Mouse (Mus musculus) embryonic facial prominence, embryonic 11.5 days (tissue): ENCODE results near the gene Nox3. TPM values are rescaled to one million over a fixed set of nuclear protein-coding genes. Genes with fewer than 3 reads are reported as not detected.

Experiments used
- ATAC-seq: fragments of 200-750 bp; cut with Nextera tagmentation; replicated peaks from 2 replicates; pipeline ENCODE4 v1.8.0; 2017; ENCODE audit warnings: low read depth; ENCODE audit not compliant: insufficient number of reproducible peaks, low FRiP score, low TSS enrichment
- DNase-seq: peaks from one replicate; pipeline ENCODE4 v3.0.0-alpha.2; 2015; ENCODE audit warnings: low spot score
- H3K27ac ChIP-seq: fragments of 300-500 bp; sonication (generic); replicated peaks from 2 replicates; pipeline ENCODE4 v1.5.1; 2014; ENCODE audit warnings: mild to moderate bottlenecking, low read depth, low read length, control low read depth
- H3K27me3 ChIP-seq: fragments of 300-500 bp; sonication (generic); 2 replicates; pipeline ENCODE4 v1.6.1; 2014; ENCODE audit warnings: mild to moderate bottlenecking, low read length, moderate library complexity, mixed read lengths; ENCODE audit not compliant: control insufficient read depth, insufficient read depth
- H3K36me3 ChIP-seq: fragments of 300-500 bp; sonication (generic); replicated peaks from 2 replicates; pipeline ENCODE4 v1.6.1; 2014; ENCODE audit warnings: low read depth, mild to moderate bottlenecking, low read length, moderate library complexity, mixed read lengths; ENCODE audit not compliant: control insufficient read depth, insufficient read depth
- H3K4me1 ChIP-seq: fragments of 300-500 bp; sonication (generic); 2 replicates; pipeline ENCODE4 v1.6.1; 2014; ENCODE audit warnings: low read length, mixed read lengths; ENCODE audit not compliant: control insufficient read depth, insufficient read depth
- H3K4me2 ChIP-seq: fragments of 300-500 bp; sonication (generic); 2 replicates; pipeline ENCODE4 v1.6.1; 2014; ENCODE audit warnings: low read depth, mild to moderate bottlenecking, control low read depth, low read length, moderate library complexity
- H3K4me3 ChIP-seq: fragments of 300-500 bp; sonication (generic); 2 replicates; pipeline ENCODE4 v1.5.1; 2014; ENCODE audit warnings: low read depth, low read length, control low read depth
- H3K9ac ChIP-seq: fragments of 300-500 bp; sonication (generic); replicated peaks from 2 replicates; pipeline ENCODE4 v1.6.1; 2014; ENCODE audit warnings: mild to moderate bottlenecking, control low read depth, low read length
- H3K9me3 ChIP-seq: fragments of 300-500 bp; sonication (generic); replicated peaks from 2 replicates; pipeline ENCODE4 v1.6.1; 2016; ENCODE audit warnings: mild to moderate bottlenecking, low read length, inconsistent platforms, mixed read lengths; ENCODE audit not compliant: control insufficient read depth
- WGBS: fragments of 180-500 bp; shearing (Covaris S2); extraction: QIAGEN DNeasy Blood & Tissue Kit; methylation state at CpG from one replicate; pipeline ENCODE4 v1.1.7; 2014; 5-methylcytosine and 5-hydroxymethylcytosine counted together
- polyA plus RNA-seq: library from polyadenylated mRNA; unstranded; fragments of >200 nt; fragmentation: Nextera tagmentation; extraction: Ambion mirVana; gene quantifications from 2 replicates; pipeline ENCODE4 v1.2.1, GENCODE M21; 2014

Gene Nox3
- polyA plus RNA-seq, 1 experiment from 2014 or later, result not detected

DNA sequence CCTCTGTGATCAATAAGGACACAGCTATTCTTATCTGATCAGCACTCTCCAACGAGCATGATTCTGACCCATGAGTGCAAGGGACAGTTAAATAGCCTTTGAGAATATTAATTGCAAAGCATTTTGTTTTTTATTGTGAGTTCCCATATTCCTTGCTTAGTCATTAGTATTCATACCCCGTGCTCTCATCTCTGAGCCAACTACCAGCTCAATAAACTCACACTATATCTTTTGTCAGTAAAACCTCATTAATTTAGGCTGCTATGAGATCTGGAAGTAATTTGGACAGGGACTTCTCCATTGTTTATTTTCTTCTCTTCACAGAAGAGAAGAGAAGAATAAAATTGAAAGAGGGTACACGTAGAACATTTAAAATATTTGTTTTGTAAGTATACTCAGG is 12.4 kb downstream of the Nox3 start:
- 47% methylated on average over 3 of the region's 3 CpGs for whole genome bisulfite sequencing
- Histone ChIP-seq H3K9ac (no peak overlapping the region), H3K9me3 (no peaks in the 10 kb centered on the region), H3K4me3 (no peak overlapping the region), H3K27me3 (no peaks in the 10 kb centered on the region), H3K27ac (no peak overlapping the region), H3K36me3 (no peaks in the 10 kb centered on the region), H3K4me2 (no peak overlapping the region), H3K4me1 (no peaks in the 10 kb centered on the region)
- DNase-seq (no peak), ATAC-seq (no peak)

DNA sequence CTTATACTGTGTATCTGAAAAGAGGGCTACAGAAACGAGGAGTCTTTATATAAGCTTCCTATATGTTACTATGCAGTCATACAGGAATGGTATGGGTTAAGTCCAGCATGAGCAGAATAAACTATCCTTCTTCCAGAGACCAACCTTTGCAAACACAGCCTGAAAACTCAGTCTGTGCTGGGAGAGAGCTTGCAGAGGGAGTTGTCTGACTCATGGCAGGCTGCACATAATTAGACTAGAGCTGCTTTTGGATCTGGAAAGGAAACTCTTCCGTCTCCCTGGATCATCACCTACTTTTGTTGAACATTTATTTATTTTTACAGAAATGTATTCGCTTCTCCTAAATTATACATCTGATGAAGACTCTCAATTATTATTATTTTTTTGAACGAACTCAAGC is 26.8 kb downstream of the Nox3 start:
- ATAC-seq, result no peak
- DNase-seq, result no peak
- Histone ChIP-seq H3K4me3 (no peak overlapping the region), H3K4me2 (no peak overlapping the region), H3K9ac (no peak overlapping the region), H3K9me3 (no peaks in the 10 kb centered on the region), H3K36me3 (no peaks in the 10 kb centered on the region), H3K27ac (no peak overlapping the region), H3K27me3 (no peaks in the 10 kb centered on the region), H3K4me1 (no peaks in the 10 kb centered on the region)
- 75% methylated on average over 4 of the region's 4 CpGs for WGBS

DNA sequence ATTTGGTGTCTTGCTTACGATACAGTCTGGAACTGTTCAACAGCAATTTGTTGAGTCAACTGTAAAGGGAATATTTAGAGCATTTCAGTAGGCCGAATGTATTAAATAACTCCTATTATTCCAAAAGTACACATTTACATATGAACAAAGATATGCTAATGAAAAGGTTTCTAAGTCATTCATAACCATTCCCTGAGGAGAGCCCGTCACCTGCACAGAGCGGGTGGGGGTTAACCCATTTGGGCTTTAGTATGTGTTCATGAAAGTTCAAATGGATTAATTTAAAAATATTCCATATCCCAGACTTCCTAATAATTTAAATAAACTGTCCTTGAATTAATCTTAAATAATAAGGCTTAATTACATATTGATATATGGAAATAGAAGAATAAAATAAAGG is 28.8 kb downstream of the Nox3 start:
- 92% methylated on average over 4 of the region's 4 CpGs for WGBS
- Histone ChIP-seq H3K4me1 (no peaks in the 10 kb centered on the region), H3K9ac (no peak overlapping the region), H3K4me3 (no peak overlapping the region), H3K36me3 (no peaks in the 10 kb centered on the region), H3K27me3 (no peaks in the 10 kb centered on the region), H3K9me3 (no peaks in the 10 kb centered on the region), H3K27ac (no peak overlapping the region), H3K4me2 (no peak overlapping the region)
- ATAC-seq (no peak), DNase-seq (no peak)

DNA sequence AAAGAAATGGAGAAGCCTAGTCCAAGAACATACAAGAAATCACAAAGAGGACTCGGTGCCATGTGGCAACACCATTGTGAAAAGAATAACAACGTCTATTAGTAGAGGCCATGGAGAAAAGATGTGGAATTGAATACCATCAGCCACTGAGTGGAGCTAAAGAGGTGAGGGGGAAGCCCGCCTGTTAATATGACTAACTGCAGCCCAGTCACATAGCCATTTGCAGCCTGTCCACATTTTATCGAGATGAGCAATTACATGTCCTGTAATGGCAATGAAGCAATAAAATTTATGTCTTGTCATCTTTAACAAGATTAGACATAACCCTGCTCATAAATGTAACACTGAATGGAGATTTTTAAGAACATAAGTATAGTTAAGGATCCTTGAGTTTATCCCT is 30.7 kb downstream of the Nox3 start:
- 85% methylated on average over 4 of the region's 4 CpGs for WGBS
- no peak overlapping the region for H3K27ac ChIP-seq
- no peaks in the 10 kb centered on the region for H3K4me1 ChIP-seq
- ATAC-seq, result no peak
- H3K4me3 ChIP-seq, result no peak overlapping the region
- H3K27me3 ChIP-seq, result no peaks in the 10 kb centered on the region
- no peak overlapping the region for H3K4me2 ChIP-seq
- H3K9me3 ChIP-seq, result no peaks in the 10 kb centered on the region
- no peak overlapping the region for H3K9ac ChIP-seq
- no peak for DNase-seq
- H3K36me3 ChIP-seq, result no peaks in the 10 kb centered on the region

DNA sequence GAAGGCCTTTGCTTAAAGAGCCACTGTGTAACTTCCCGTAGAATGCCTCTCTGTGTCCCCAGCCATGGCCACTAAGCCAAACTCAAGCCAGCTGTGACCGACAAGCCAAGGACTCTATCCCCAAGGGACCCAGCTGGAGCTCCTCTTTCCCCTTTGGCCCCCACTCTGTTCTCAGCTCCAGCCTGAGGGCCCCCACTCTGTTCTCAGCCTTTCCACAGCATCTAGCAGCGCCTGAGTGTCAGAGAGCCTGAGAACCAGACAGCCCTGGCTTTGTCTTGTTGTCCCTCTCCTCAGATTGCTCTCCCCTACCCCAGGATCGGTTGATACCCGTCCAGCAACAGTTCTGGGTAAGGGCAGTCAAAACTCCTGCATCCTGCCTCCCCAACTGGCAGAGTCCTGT is 36.6 kb downstream of the Nox3 start:
- no peak for ATAC-seq

DNA sequence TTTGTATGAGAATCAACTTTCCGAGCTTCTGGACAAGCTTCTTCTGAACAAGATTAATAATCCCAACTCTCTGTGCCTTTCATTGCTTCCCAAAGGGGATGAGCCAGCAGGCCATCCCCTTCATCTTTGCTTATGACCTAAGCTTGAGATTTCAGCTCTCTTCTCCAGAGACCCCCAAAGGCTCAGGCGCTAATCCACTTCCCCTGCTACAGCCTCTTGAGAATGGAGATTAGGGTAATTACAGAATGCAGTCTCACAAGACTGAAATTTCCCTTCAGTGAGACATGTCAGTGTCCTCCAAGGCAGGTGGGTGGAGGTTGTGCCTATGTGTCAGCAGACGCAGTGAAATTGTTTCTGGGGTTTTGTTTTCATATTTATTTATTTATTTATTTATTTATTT is 45.7 kb downstream of the Nox3 start:
- Histone ChIP-seq H3K9ac (no peak overlapping the region), H3K27ac (no peak overlapping the region), H3K4me1 (no peaks in the 10 kb centered on the region), H3K36me3 (no peaks in the 10 kb centered on the region), H3K27me3 (no peaks in the 10 kb centered on the region), H3K9me3 (no peaks in the 10 kb centered on the region), H3K4me2 (no peak overlapping the region), H3K4me3 (no peak overlapping the region)
- ATAC-seq (no peak), DNase-seq (no peak)
- WGBS, result 43% methylated on average over 3 of the region's 3 CpGs

More for the DNA sequence above, 36.6 kb downstream of the Nox3 start:
- no peak for DNase-seq
- WGBS, result 59% methylated on average over 5 of the region's 5 CpGs
- no peak overlapping the region for H3K4me2 ChIP-seq
- H3K9me3 ChIP-seq, result no peaks in the 10 kb centered on the region
- no peaks in the 10 kb centered on the region for H3K4me1 ChIP-seq
- H3K9ac ChIP-seq, result no peak overlapping the region
- H3K4me3 ChIP-seq, result no peak overlapping the region
- H3K27ac ChIP-seq, result no peak overlapping the region
- H3K27me3 ChIP-seq, result no peaks in the 10 kb centered on the region
- H3K36me3 ChIP-seq, result no peaks in the 10 kb centered on the region

DNA sequence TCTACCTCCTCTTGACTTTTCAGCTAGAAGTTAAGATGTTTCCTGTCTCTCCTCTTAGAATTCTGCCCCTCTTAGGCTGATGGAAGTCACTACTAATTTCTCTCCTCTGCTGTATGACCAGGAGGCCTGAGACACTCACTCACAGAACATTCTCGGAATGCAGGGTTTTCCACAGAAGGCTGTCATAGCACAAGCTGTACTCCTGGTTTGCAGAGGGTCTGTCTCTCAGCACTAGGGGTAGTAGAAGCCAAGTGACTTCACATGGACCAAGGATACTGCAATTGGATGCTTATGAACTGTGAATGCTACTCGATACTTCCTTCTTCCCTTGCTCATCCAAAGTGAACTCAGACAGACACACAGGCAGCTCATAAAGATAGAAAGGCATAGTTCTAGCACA is 52.5 kb downstream of the Nox3 start:
- H3K9me3 ChIP-seq, result no peaks in the 10 kb centered on the region
- H3K4me1 ChIP-seq, result no peaks in the 10 kb centered on the region
- no peak overlapping the region for H3K27ac ChIP-seq
- WGBS, result 81% methylated on average over 2 of the region's 2 CpGs
- no peaks in the 10 kb centered on the region for H3K27me3 ChIP-seq
- no peaks in the 10 kb centered on the region for H3K36me3 ChIP-seq
- no peak overlapping the region for H3K4me2 ChIP-seq
- no peak overlapping the region for H3K4me3 ChIP-seq
- DNase-seq, result no peak
- no peak for ATAC-seq
- no peak overlapping the region for H3K9ac ChIP-seq

DNA sequence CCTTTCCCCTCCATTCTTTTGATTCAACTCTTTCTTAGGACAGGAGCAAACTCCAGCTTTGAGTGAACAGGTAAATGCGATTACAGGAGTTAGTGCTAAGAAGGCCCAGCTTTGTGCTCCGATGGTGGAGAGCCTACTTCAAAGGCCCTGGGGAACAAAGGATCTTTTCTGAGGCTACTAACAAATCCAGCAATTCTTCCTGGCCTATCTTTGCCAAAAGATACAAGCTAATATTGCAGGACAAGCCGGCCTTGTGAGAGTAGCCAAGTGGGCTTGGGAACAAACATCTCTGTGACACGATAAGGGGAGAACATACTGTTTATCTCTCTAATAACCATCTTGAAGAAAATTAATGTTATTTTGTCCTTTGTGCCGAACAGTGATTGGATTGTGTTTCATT is 54.6 kb downstream of the Nox3 start:
- Histone ChIP-seq H3K36me3 (no peaks in the 10 kb centered on the region), H3K9ac (no peak overlapping the region), H3K4me1 (no peaks in the 10 kb centered on the region), H3K4me2 (no peak overlapping the region), H3K27ac (no peak overlapping the region), H3K27me3 (no peaks in the 10 kb centered on the region), H3K9me3 (no peaks in the 10 kb centered on the region), H3K4me3 (no peak overlapping the region)
- ATAC-seq (no peak), DNase-seq (peak; percentile 4)
- 35% methylated on average over 5 of the region's 5 CpGs for WGBS

DNA sequence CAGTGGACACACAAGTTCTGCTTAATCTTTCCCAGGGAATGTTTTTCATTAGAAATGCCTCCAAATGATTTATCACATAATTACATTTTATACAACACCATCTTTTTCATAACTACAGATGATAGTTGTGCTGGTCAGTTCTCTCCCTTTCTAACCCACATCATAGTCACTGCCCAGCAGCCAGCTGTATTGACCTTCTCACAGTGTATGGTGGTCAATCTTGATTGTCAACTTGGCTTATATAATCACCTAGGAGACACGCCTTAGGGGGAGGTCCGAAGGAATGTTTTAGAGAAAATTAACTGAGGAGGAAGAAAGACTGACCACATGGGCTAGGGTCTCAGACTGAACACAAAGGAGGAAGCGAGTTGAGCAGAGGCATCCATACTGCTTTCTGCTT is 57.3 kb downstream of the Nox3 start:
- no peak for ATAC-seq
- Histone ChIP-seq H3K9me3 (no peaks in the 10 kb centered on the region), H3K4me3 (no peak overlapping the region), H3K9ac (no peak overlapping the region), H3K36me3 (no peaks in the 10 kb centered on the region), H3K27me3 (no peaks in the 10 kb centered on the region), H3K27ac (no peak overlapping the region), H3K4me1 (no peaks in the 10 kb centered on the region), H3K4me2 (no peak overlapping the region)
- no peak for DNase-seq
- WGBS, result 68% methylated on average over 3 of the region's 3 CpGs
